Mouse (Mus musculus): ENCODE data around the gene Nob1. TPM values are rescaled to one million over a fixed set of nuclear protein-coding genes. Genes with fewer than 3 reads are reported as not detected.

Gene Nob1
- polyA plus RNA-seq, 1 experiment from 2014 or later: 82.4 TPM

GRCm38 (mm10) chr8:107448382-107448889, 23.6 kb upstream of the Nob1 start:
- Histone ChIP-seq H3K27ac (replicated peaks; ENCODE audit: low read depth, low read length) (no peak overlapping the region), H3K4me3 (ENCODE audit: low read depth, low read length) (no peak overlapping the region), H3K9me3 (replicated peaks; ENCODE audit: control insufficient read depth, low read length) (no peaks in the 10 kb centered on the region), H3K27me3 (ENCODE audit: control insufficient read depth, insufficient read depth, low read length) (no peaks in the 10 kb centered on the region), H3K4me1 (ENCODE audit: control insufficient read depth, insufficient read depth, low read length) (no peaks in the 10 kb centered on the region), H3K4me2 (ENCODE audit: low read depth, low read length) (no peak overlapping the region), H3K9ac (replicated peaks; ENCODE audit: low read length) (no peak overlapping the region), H3K36me3 (replicated peaks; ENCODE audit: control insufficient read depth, insufficient read depth, low read depth, low read length) (no peaks in the 10 kb centered on the region; the same call in 1 of the 2 replicates)
- DNase-seq (ENCODE audit: low spot score): no peak
- 75% methylated on average over 4 of the region's 4 CpGs for WGBS
- no peak for ATAC-seq (replicated peaks; ENCODE audit: insufficient number of reproducible peaks, low FRiP score, low TSS enrichment, low read depth)

- ATAC-seq (replicated peaks; ENCODE audit: insufficient number of reproducible peaks, low FRiP score, low TSS enrichment, low read depth): no peak
- Histone ChIP-seq H3K27ac (replicated peaks; ENCODE audit: low read depth, low read length) (no peak overlapping the region), H3K4me1 (ENCODE audit: control insufficient read depth, insufficient read depth, low read length) (no peaks in the 10 kb centered on the region), H3K36me3 (replicated peaks; ENCODE audit: control insufficient read depth, insufficient read depth, low read depth, low read length) (no peaks in the 10 kb centered on the region), H3K4me3 (ENCODE audit: low read depth, low read length) (no peak overlapping the region), H3K9ac (replicated peaks; ENCODE audit: low read length) (no peak overlapping the region), H3K9me3 (replicated peaks; ENCODE audit: control insufficient read depth, low read length) (no peaks in the 10 kb centered on the region), H3K4me2 (ENCODE audit: low read depth, low read length) (no peak overlapping the region), H3K27me3 (ENCODE audit: control insufficient read depth, insufficient read depth, low read length) (no peaks in the 10 kb centered on the region)
- no peak for DNase-seq (ENCODE audit: low spot score)
These were observed 22.9 kb upstream of the Nob1 start for GRCm38 (mm10) chr8:107447713-107448112.

- no peak for DNase-seq (ENCODE audit: low spot score)
- Histone ChIP-seq H3K27ac (replicated peaks; ENCODE audit: low read depth, low read length) (no peak overlapping the region), H3K9ac (replicated peaks; ENCODE audit: low read length) (no peak overlapping the region), H3K36me3 (replicated peaks; ENCODE audit: control insufficient read depth, insufficient read depth, low read depth, low read length) (no peaks in the 10 kb centered on the region), H3K4me3 (ENCODE audit: low read depth, low read length) (no peak overlapping the region), H3K4me1 (ENCODE audit: control insufficient read depth, insufficient read depth, low read length) (no peaks in the 10 kb centered on the region), H3K4me2 (ENCODE audit: low read depth, low read length) (no peak overlapping the region), H3K9me3 (replicated peaks; ENCODE audit: control insufficient read depth, low read length) (no peaks in the 10 kb centered on the region), H3K27me3 (ENCODE audit: control insufficient read depth, insufficient read depth, low read length) (no peaks in the 10 kb centered on the region)
- WGBS: 92% methylated on average over 3 of the region's 3 CpGs
- ATAC-seq (replicated peaks; ENCODE audit: insufficient number of reproducible peaks, low FRiP score, low TSS enrichment, low read depth): no peak
These were observed 19.8 kb upstream of the Nob1 start for GRCm38 (mm10) chr8:107444626-107445025.

- Histone ChIP-seq H3K9ac (replicated peaks; ENCODE audit: low read length) (no peak overlapping the region), H3K36me3 (replicated peaks; ENCODE audit: control insufficient read depth, insufficient read depth, low read depth, low read length) (no peaks in the 10 kb centered on the region), H3K27me3 (ENCODE audit: control insufficient read depth, insufficient read depth, low read length) (no peaks in the 10 kb centered on the region), H3K9me3 (replicated peaks; ENCODE audit: control insufficient read depth, low read length) (no peaks in the 10 kb centered on the region), H3K27ac (replicated peaks; ENCODE audit: low read depth, low read length) (no peak overlapping the region), H3K4me3 (ENCODE audit: low read depth, low read length) (no peak overlapping the region), H3K4me2 (ENCODE audit: low read depth, low read length) (no peak overlapping the region), H3K4me1 (ENCODE audit: control insufficient read depth, insufficient read depth, low read length) (no peaks in the 10 kb centered on the region)
- ATAC-seq (replicated peaks; ENCODE audit: insufficient number of reproducible peaks, low FRiP score, low TSS enrichment, low read depth) (no peak), DNase-seq (ENCODE audit: low spot score) (no peak)
- WGBS: 93% methylated on average over 3 of the region's 3 CpGs
These were observed 15.2 kb upstream of the Nob1 start for GRCm38 (mm10) chr8:107439880-107440625.

GRCm38 (mm10) chr8:107437711-107438110, 12.9 kb upstream of the Nob1 start:
- no peak for DNase-seq (ENCODE audit: low spot score)
- H3K4me2 ChIP-seq (ENCODE audit: low read depth, low read length): no peak overlapping the region
- WGBS: 61% methylated on average over 2 of the region's 2 CpGs
- H3K27ac ChIP-seq (replicated peaks; ENCODE audit: low read depth, low read length): no peak overlapping the region
- H3K27me3 ChIP-seq (ENCODE audit: control insufficient read depth, insufficient read depth, low read length): no peaks in the 10 kb centered on the region
- H3K36me3 ChIP-seq (replicated peaks; ENCODE audit: control insufficient read depth, insufficient read depth, low read depth, low read length): no peaks in the 10 kb centered on the region
- no peaks in the 10 kb centered on the region for H3K9me3 ChIP-seq (replicated peaks; ENCODE audit: control insufficient read depth, low read length)
- no peaks in the 10 kb centered on the region for H3K4me1 ChIP-seq (ENCODE audit: control insufficient read depth, insufficient read depth, low read length)
- no peak overlapping the region for H3K9ac ChIP-seq (replicated peaks; ENCODE audit: low read length)
- no peak for ATAC-seq (replicated peaks; ENCODE audit: insufficient number of reproducible peaks, low FRiP score, low TSS enrichment, low read depth)
- no peak overlapping the region for H3K4me3 ChIP-seq (ENCODE audit: low read depth, low read length)

GRCm38 (mm10) chr8:107436841-107437421, 12.1 kb upstream of the Nob1 start:
- Histone ChIP-seq H3K4me3 (ENCODE audit: low read depth, low read length) (peak overlapping the region; percentile 77), H3K4me1 (ENCODE audit: control insufficient read depth, insufficient read depth, low read length) (no peaks in the 10 kb centered on the region), H3K4me2 (ENCODE audit: low read depth, low read length) (peak overlapping the region; percentile 56), H3K9ac (replicated peaks; ENCODE audit: low read length) (peak overlapping the region; percentile 88), H3K27me3 (ENCODE audit: control insufficient read depth, insufficient read depth, low read length) (no peaks in the 10 kb centered on the region), H3K36me3 (replicated peaks; ENCODE audit: control insufficient read depth, insufficient read depth, low read depth, low read length) (no peaks in the 10 kb centered on the region), H3K27ac (replicated peaks; ENCODE audit: low read depth, low read length) (peak overlapping the region; percentile 83), H3K9me3 (replicated peaks; ENCODE audit: control insufficient read depth, low read length) (no peaks in the 10 kb centered on the region)
- WGBS: 11% methylated on average over 16 of the region's 16 CpGs
- ATAC-seq (replicated peaks; ENCODE audit: insufficient number of reproducible peaks, low FRiP score, low TSS enrichment, low read depth): no peak
- DNase-seq (ENCODE audit: low spot score): peak; percentile 17

GRCm38 (mm10) chr8:107435962-107436831, 11.3 kb upstream of the Nob1 start, which contains the start of gene Wwp2:
TSS of gene Wwp2 (plus strand) at chr8:107436365.
- peak; percentile 88 for DNase-seq (ENCODE audit: low spot score)
- Histone ChIP-seq H3K27me3 (ENCODE audit: control insufficient read depth, insufficient read depth, low read length) (no peaks in the 10 kb centered on the region), H3K4me2 (ENCODE audit: low read depth, low read length) (peak within 1 kb of the TSS; percentile 56), H3K9ac (replicated peaks; ENCODE audit: low read length) (peak within 1 kb of the TSS; percentile 88), H3K36me3 (replicated peaks; ENCODE audit: control insufficient read depth, insufficient read depth, low read depth, low read length) (no peaks in the 10 kb centered on the region), H3K27ac (replicated peaks; ENCODE audit: low read depth, low read length) (peak within 1 kb of the TSS; percentile 83), H3K4me1 (ENCODE audit: control insufficient read depth, insufficient read depth, low read length) (no peaks in the 10 kb centered on the region), H3K4me3 (ENCODE audit: low read depth, low read length) (peak within 1 kb of the TSS; percentile 77), H3K9me3 (replicated peaks; ENCODE audit: control insufficient read depth, low read length) (no peaks in the 10 kb centered on the region)
- peak; percentile 81 for ATAC-seq (replicated peaks; ENCODE audit: insufficient number of reproducible peaks, low FRiP score, low TSS enrichment, low read depth)
- under 1% methylated on average over 56 of the region's 81 CpGs for WGBS
